Mouse (Mus musculus) right cerebral cortex, adult 2 months (tissue): ENCODE data around the gene Gm20683.

Experiments used
- DNase-seq, 2 experiments: peaks; one replicate each; pipeline ENCODE4 v3.0.0; 2021 to 2022; ENCODE audit warnings: low spot score in 2 of 2

Gene Gm20683

GRCm38 (mm10) chr17:25841117-25841880 lies at the start of gene Gm20683:
TSS of gene Gm20683 (minus strand) at chr17:25841763.
- DNase-seq = no peak

DNA sequence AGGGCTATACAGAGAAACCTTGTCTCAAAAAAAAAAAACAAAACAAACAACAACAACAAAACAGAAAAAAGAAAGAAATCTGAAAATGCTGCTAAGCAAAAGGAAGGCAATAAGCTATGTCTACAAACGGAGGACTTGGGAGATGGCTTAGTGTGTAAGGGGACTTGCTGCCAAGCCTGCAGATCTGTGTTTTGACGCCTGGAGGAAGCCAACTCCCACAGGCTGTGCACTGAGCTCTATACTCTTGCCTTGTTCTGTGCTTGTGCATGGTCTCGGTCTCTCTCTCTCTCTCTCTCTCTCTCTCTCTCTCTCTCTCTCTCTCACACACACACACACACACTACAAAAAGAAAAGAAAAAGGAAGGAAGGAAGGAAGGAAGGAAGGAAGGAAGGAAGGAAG lies 47.3 kb upstream of the Gm20683 start:
- DNase-seq = no peak

DNA sequence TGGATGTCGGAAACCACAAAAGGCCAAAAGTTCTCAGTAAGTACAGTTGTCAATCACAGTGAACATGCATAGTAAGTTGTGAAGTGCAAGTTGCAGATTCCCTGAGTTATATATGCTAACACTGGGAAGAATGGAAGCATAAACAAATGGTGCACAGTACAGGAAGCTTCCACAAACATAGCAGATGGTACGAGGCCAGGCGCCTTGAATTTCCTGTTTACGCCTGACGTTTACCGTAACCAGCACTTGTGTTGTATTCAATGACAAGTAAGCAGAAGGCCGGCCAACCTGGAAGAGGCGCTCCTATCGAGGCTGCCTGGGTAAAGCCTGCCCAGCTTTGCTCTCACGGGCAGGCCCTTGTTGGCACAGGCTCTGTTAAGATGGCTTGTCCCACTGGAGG lies 45.9 kb upstream of the Gm20683 start:
- no peak for DNase-seq

- DNase-seq = no peak
Measured at GRCm38 (mm10) chr17:25886806-25887205, 45.2 kb upstream of the Gm20683 start.

DNA sequence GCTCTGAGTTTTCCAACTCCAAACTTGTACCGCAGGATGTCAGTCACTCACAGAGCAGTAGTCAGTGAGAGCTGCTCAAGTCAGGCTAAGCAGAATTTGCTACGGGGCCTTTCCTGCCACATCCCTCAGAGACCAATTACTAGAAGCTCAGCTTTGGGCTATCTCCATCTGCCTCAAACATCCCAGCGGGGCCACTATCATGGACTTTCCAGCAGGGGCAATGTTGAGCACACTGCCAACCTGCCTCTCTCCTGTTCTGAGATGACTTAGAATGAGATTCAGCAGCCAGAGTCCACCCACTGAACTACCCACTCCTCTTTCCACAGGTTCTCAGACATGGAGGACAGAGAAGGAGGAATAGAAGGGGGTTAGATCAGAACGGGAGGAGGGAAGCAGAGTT lies 44.1 kb upstream of the Gm20683 start:
- DNase-seq = no peak

DNA sequence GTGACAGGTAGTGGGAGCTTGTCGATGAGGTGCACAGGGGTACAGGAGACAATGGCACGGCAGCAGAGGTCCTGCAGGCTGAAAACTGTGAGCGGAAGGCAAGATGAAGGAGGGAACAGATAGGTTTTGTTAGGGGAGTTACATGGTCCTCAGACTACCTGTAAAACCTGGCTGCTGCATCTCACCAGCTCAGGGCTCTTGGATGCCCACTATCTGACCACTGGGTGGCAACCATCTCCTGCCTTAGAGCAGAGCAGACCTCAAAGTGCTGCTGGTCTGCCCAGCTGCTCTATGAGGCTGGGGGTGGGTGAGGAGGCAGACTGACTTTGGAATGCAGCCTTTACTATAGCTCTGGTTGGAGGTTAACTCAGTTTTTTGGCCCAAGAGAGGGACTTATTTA lies 42.3 kb upstream of the Gm20683 start:
- no peak for DNase-seq

DNA sequence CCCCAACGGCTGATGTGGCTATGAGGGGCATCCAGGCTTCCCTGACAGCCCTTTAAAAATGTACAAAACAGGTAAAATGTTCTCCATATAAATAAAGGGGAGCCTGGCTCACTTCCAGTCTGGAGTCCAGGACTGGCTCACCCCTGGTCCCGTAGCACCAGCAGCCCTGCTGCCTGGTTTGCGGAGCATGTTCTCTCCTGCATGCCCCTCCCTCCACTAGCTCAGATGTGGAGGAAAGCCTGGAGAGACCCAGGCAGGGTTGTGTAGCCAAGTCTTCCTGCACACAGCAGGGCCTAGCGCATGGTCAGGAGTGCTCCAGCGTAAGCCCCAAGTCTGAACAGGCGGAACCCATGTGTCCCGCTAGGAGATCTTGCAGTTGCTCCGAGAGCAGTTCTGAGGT lies 41.7 kb upstream of the Gm20683 start:
- DNase-seq = no peak

- no peak for DNase-seq
Measured at GRCm38 (mm10) chr17:25882306-25882705, 40.7 kb upstream of the Gm20683 start.

- no peak for DNase-seq
Measured at GRCm38 (mm10) chr17:25881691-25882090, 40.1 kb upstream of the Gm20683 start.

- DNase-seq = no peak
Measured at GRCm38 (mm10) chr17:25880913-25881641, 39.5 kb upstream of the Gm20683 start.

- no peak for DNase-seq
Measured at GRCm38 (mm10) chr17:25880196-25880910, 38.8 kb upstream of the Gm20683 start, which contains the start of gene Wfikkn1. TSS of gene Wfikkn1 (minus strand) at chr17:25880858.

- DNase-seq = no peak
Measured at GRCm38 (mm10) chr17:25879750-25880149, 38.2 kb upstream of the Gm20683 start.

DNA sequence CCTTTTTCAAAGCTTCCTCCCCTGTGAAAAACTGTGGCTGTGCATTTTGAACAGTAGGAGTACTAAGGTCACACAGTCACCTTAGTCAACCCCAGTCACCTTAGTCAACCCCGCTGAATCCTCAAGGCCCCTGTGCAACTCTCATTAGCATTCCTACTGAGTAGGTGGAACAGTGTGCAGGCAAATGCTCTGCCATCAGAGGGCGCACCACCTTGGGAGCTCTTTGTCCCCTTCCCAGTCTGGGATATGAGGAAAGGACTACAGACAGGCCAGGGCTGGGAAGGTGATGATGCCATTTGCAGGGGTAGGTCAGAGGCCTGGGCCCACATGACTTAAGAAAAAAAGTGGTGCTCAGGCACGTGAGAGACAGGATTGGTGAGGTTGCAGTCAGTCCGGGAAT lies 37.7 kb upstream of the Gm20683 start:
- peak; percentile 58 to 62 for DNase-seq

GRCm38 (mm10) chr17:25878611-25879180 lies 37.1 kb upstream of the Gm20683 start:
- DNase-seq = no peak

- DNase-seq = no peak
Measured at GRCm38 (mm10) chr17:25877741-25878610, 36.4 kb upstream of the Gm20683 start.

DNA sequence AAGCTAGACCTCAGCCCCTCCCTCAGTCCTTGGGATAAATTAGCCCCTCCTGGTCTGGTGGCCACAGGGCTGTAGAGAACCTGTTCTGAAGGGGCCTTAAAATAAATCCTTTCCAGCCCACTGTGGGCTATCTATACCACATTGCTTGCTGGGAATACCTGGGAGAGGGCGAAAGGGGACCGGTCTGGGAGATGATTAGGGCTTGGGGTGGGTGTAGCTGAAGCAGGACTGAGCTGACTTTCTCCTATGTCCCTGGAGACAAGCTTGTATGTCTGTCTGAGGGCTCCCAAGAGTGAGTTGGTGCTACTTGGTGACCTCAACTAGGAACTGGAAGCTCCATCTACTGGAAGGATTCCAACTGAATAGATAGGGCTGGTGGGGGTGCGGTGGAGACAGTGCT lies 35.5 kb upstream of the Gm20683 start:
- DNase-seq = no peak

DNA sequence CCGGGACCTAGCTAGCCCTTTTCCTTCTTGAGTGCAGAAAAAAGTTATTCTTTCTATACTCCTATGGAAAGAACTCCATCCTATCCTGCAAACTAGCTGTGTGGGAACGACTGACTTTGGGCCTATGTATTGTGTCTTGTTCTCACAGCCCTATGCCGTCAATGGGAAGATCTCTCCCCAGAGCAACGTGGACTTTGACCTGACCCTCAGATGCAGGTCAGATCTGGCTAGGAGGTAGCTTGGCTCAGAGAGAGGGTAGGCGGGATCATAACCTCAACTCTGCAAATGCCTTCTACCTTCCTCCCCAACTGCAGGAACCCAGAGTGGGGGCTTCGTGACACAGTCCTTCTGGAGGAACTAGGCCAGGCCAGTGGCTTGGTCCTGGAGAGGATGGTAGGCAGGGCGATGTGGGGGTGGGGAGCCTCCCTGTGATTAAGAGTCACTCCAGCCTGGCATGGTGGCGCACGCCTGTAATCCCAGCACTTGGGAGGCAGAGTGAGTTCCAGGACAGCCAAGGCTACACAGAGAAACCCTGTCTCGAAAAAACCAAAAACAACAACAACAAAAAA lies 34.9 kb upstream of the Gm20683 start:
- DNase-seq = no peak

GRCm38 (mm10) chr17:25875171-25876136 lies 33.9 kb upstream of the Gm20683 start:
- DNase-seq = peak; percentile 92 to 93

GRCm38 (mm10) chr17:25874721-25875170 lies 33.2 kb upstream of the Gm20683 start, which contains the start of gene Mettl26:
TSS of gene Mettl26 (plus strand) at chr17:25875074.
- peak; percentile 100 for DNase-seq
